Mouse (Mus musculus) gastrocnemius, adult 8-10 months (tissue): ENCODE results near the gene Pex7. TPM values are rescaled to one million over a fixed set of nuclear protein-coding genes. Genes with fewer than 3 reads are reported as not detected.

Experiments
- DNase-seq, 2 experiments: peaks; one replicate each; pipeline ENCODE4 v3.0.0; 2022; ENCODE audit warnings: low spot score in 2 of 2
- total RNA-seq, 4 experiments: library from RNA; stranded (reverse); gene quantifications; 2 replicates each; pipeline ENCODE4 v1.2.4; 2022

Pex7 gene
- total RNA-seq, 4 experiments from 2014 or later, result 20.6 to 25.0 (median 24.3) TPM

- DNase-seq, result no peak
Observed at GRCm38 (mm10) chr10:19880437-19880836, 27.1 kb downstream of the Pex7 start.

- DNase-seq, result no peak
Observed at GRCm38 (mm10) chr10:19879161-19879560, 28.3 kb downstream of the Pex7 start.

GRCm38 (mm10) chr10:19877679-19878078, 29.8 kb downstream of the Pex7 start:
- DNase-seq, result no peak

GRCm38 (mm10) chr10:19877257-19877656, 30.2 kb downstream of the Pex7 start:
- no peak for DNase-seq

GRCm38 (mm10) chr10:19876669-19877068, 30.8 kb downstream of the Pex7 start:
- no peak for DNase-seq

- DNase-seq, result no peak
Observed at GRCm38 (mm10) chr10:19875346-19875745, 32.1 kb downstream of the Pex7 start.

GRCm38 (mm10) chr10:19855597-19856306, 51.7 kb downstream of the Pex7 start:
- no peak for DNase-seq

GRCm38 (mm10) chr10:19853609-19854008, 53.9 kb downstream of the Pex7 start:
- DNase-seq, result no peak

- no peak for DNase-seq
Observed at GRCm38 (mm10) chr10:19852776-19853175, 54.7 kb downstream of the Pex7 start.

- DNase-seq, result no peak
Observed at GRCm38 (mm10) chr10:19850998-19851691, 56.3 kb downstream of the Pex7 start, which contains the start of gene Slc35d3. Slc35d3 (minus strand) TSS chr10:19851459.

GRCm38 (mm10) chr10:19850544-19850997, 56.9 kb downstream of the Pex7 start:
- no peak for DNase-seq

- DNase-seq, result no peak
Observed at GRCm38 (mm10) chr10:19849771-19850365, 57.6 kb downstream of the Pex7 start.

GRCm38 (mm10) chr10:19848928-19849770, 58.3 kb downstream of the Pex7 start:
- no peak for DNase-seq

GRCm38 (mm10) chr10:19839836-19840235, 67.7 kb downstream of the Pex7 start:
- DNase-seq, result no peak

- no peak for DNase-seq
Observed at GRCm38 (mm10) chr10:19835887-19836710, 71.4 kb downstream of the Pex7 start.

- DNase-seq, result no peak
Observed at GRCm38 (mm10) chr10:19834222-19834621, 73.3 kb downstream of the Pex7 start.

GRCm38 (mm10) chr10:19831072-19831849, 76.2 kb downstream of the Pex7 start:
- DNase-seq, result no peak

GRCm38 (mm10) chr10:19820986-19821385, 86.5 kb downstream of the Pex7 start:
- DNase-seq, result no peak

- DNase-seq, result no peak
Observed at GRCm38 (mm10) chr10:19818723-19819355, 88.7 kb downstream of the Pex7 start.
